Mouse (Mus musculus) kidney, adult 2 months (tissue): ENCODE results near the gene Igsf9. TPM values are rescaled to one million over a fixed set of nuclear protein-coding genes. Genes with fewer than 3 reads are reported as not detected.

Experiments used
- DNase-seq: peaks from one replicate; pipeline ENCODE4 v3.0.0; 2021
- H3K27ac ChIP-seq: fragments of 200-500 bp; 2 replicates; pipeline ENCODE4 v1.5.1; 2012; ENCODE audit warnings: low read depth, low read length, control low read depth, inconsistent platforms; ENCODE audit not compliant: insufficient read depth
- H3K27me3 ChIP-seq: fragments of 200-500 bp; replicated peaks from 2 replicates; pipeline ENCODE4 v1.6.1; 2012; ENCODE audit warnings: mild to moderate bottlenecking, moderate library complexity, low read length, inconsistent platforms; ENCODE audit not compliant: control insufficient read depth, insufficient read depth
- H3K36me3 ChIP-seq: fragments of 200-500 bp; 2 replicates; pipeline ENCODE4 v1.6.1; 2012; ENCODE audit warnings: mild to moderate bottlenecking, moderate library complexity, low read length, inconsistent platforms; ENCODE audit not compliant: control insufficient read depth, insufficient read depth
- H3K4me1 ChIP-seq: fragments of 200-500 bp; 2 replicates; pipeline ENCODE4 v1.6.1; 2011; ENCODE audit warnings: low read length; ENCODE audit not compliant: control insufficient read depth, insufficient read depth
- H3K4me3 ChIP-seq: fragments of 200-500 bp; 2 replicates; pipeline ENCODE4 v1.5.1; 2011; ENCODE audit warnings: mild to moderate bottlenecking, low read depth, low read length, control low read depth; ENCODE audit not compliant: insufficient read depth
- CTCF ChIP-seq: fragments of 200-500 bp; conservative IDR thresholded peaks from 2 replicates; pipeline ENCODE4 v1.5.1; 2011; ENCODE audit warnings: low read depth, mild to moderate bottlenecking, control low read depth, low read length, moderate library complexity, mixed read lengths; ENCODE audit not compliant: insufficient read depth, insufficient read length
- POLR2A ChIP-seq: fragments of 200-500 bp; IDR thresholded peaks from one replicate; pipeline ENCODE4 v1.6.1; 2011; ENCODE audit warnings: low read depth, low read length, control low read depth
- WGBS: fragments of 180-500 bp; shearing (Covaris S2); methylation state at CpG from one replicate; pipeline ENCODE4 v1.1.7; 2018; 5-methylcytosine and 5-hydroxymethylcytosine counted together
- polyA plus RNA-seq: library from polyadenylated mRNA; depleted of rRNA; stranded (reverse); fragments of >200 nt; gene quantifications from 2 replicates; pipeline ENCODE4 v1.2.3, GENCODE M21; 2012

The Igsf9 gene
- polyA plus RNA-seq, 1 experiment = 15.4 TPM

GRCm38 (mm10) chr1:172526380-172527081 is 44.9 kb downstream of the Igsf9 start:
- WGBS = 46% methylated on average over 23 of the region's 23 CpGs
- no peak for TF ChIP-seq CTCF
- TF ChIP-seq POLR2A = no peak

GRCm38 (mm10) chr1:172527431-172527830 is 45.8 kb downstream of the Igsf9 start:
- TF ChIP-seq CTCF = no peak
- TF ChIP-seq POLR2A = no peak
- H3K4me1 ChIP-seq = no peaks in the 10 kb centered on the region
- no peak overlapping the region for H3K4me3 ChIP-seq
- no peaks in the 10 kb centered on the region for H3K36me3 ChIP-seq
- no peaks in the 10 kb centered on the region for H3K27me3 ChIP-seq
- DNase-seq = no peak
- WGBS = 97% methylated on average over 10 of the region's 10 CpGs
- no peak overlapping the region for H3K27ac ChIP-seq

More at GRCm38 (mm10) chr1:172526380-172527081, 44.9 kb downstream of the Igsf9 start:
- Histone ChIP-seq H3K4me3 (peak overlapping the region; percentile 13; the same call in 1 of the 2 replicates), H3K27ac (peak overlapping the region; percentile 32), H3K4me1 (no peaks in the 10 kb centered on the region), H3K27me3 (no peaks in the 10 kb centered on the region), H3K36me3 (no peaks in the 10 kb centered on the region)
- DNase-seq = peak; percentile 66

GRCm38 (mm10) chr1:172528701-172529100 is 47.1 kb downstream of the Igsf9 start:
- peak; percentile 94 for DNase-seq

GRCm38 (mm10) chr1:172530544-172531220 is 49.1 kb downstream of the Igsf9 start:
- H3K4me1 ChIP-seq = no peaks in the 10 kb centered on the region
- no peak for DNase-seq
- WGBS = 59% methylated on average over 8 of the region's 8 CpGs
- no peak overlapping the region for H3K27ac ChIP-seq
- no peak for TF ChIP-seq POLR2A
- no peak for TF ChIP-seq CTCF
- no peak overlapping the region for H3K4me3 ChIP-seq
- no peaks in the 10 kb centered on the region for H3K27me3 ChIP-seq
- H3K36me3 ChIP-seq = no peaks in the 10 kb centered on the region

More at GRCm38 (mm10) chr1:172528701-172529100, 47.1 kb downstream of the Igsf9 start:
- no peak overlapping the region for H3K27ac ChIP-seq
- no peaks in the 10 kb centered on the region for H3K36me3 ChIP-seq
- H3K27me3 ChIP-seq = no peaks in the 10 kb centered on the region
- no peaks in the 10 kb centered on the region for H3K4me1 ChIP-seq
- no peak for TF ChIP-seq POLR2A
- peak; percentile 100; the same call in 1 of the 2 replicates for TF ChIP-seq CTCF
- H3K4me3 ChIP-seq = no peak overlapping the region
- 8% methylated on average over 7 of the region's 7 CpGs for WGBS

- no peaks in the 10 kb centered on the region for H3K36me3 ChIP-seq
- no peak for TF ChIP-seq POLR2A
- no peak for TF ChIP-seq CTCF
- 2% methylated on average over 13 of the region's 13 CpGs for WGBS
- H3K27me3 ChIP-seq = no peaks in the 10 kb centered on the region
- DNase-seq = peak; percentile 50
- H3K4me3 ChIP-seq = peak overlapping the region; percentile 22; the same call in 1 of the 2 replicates
- no peak overlapping the region for H3K27ac ChIP-seq
- H3K4me1 ChIP-seq = no peaks in the 10 kb centered on the region
Observed at GRCm38 (mm10) chr1:172532551-172532950, 51.0 kb downstream of the Igsf9 start.

- Histone ChIP-seq H3K27ac (no peak overlapping the region), H3K4me3 (no peak overlapping the region), H3K4me1 (no peaks in the 10 kb centered on the region), H3K36me3 (no peaks in the 10 kb centered on the region), H3K27me3 (no peaks in the 10 kb centered on the region)
- TF ChIP-seq CTCF (no peak), POLR2A (no peak)
- DNase-seq = no peak
- 86% methylated on average over 16 of the region's 16 CpGs for WGBS
Observed at GRCm38 (mm10) chr1:172535116-172535515, 53.5 kb downstream of the Igsf9 start.

GRCm38 (mm10) chr1:172539827-172540226 is 58.2 kb downstream of the Igsf9 start:
- H3K4me1 ChIP-seq = no peaks in the 10 kb centered on the region
- TF ChIP-seq CTCF = no peak
- TF ChIP-seq POLR2A = no peak
- no peak overlapping the region for H3K27ac ChIP-seq
- no peaks in the 10 kb centered on the region for H3K36me3 ChIP-seq
- WGBS = 67% methylated on average over 6 of the region's 6 CpGs
- H3K27me3 ChIP-seq = no peaks in the 10 kb centered on the region
- DNase-seq = no peak
- no peak overlapping the region for H3K4me3 ChIP-seq
